Mouse (Mus musculus) liver, adult 2 months (tissue): Measurements from ENCODE around the gene Clpx. TPM values are rescaled to one million over a fixed set of nuclear protein-coding genes. Genes with fewer than 3 reads are reported as not detected.
"Not testable (repeated sequence)": the region's sequence is repeated elsewhere in the genome, so short reads cannot be mapped to it uniquely, and the experiment has no call there.

Experiments used
- DNase-seq: peaks from one replicate; pipeline ENCODE4 v3.0.0-alpha.2; 2011; ENCODE audit warnings: low read depth, low spot score; ENCODE audit errors: extremely low read depth
- H3K27ac ChIP-seq: fragments of 200-500 bp; replicated peaks from 2 replicates; pipeline ENCODE4 v1.5.1; 2012; ENCODE audit warnings: low read depth, mild to moderate bottlenecking, control low read depth, inconsistent platforms, low read length; ENCODE audit not compliant: insufficient read depth
- H3K27me3 ChIP-seq: fragments of 200-500 bp; 2 replicates; pipeline ENCODE4 v1.6.1; 2012; ENCODE audit warnings: mild to moderate bottlenecking, moderate library complexity, low read length, inconsistent platforms; ENCODE audit not compliant: control insufficient read depth, insufficient read depth
- H3K36me3 ChIP-seq: fragments of 200-500 bp; 2 replicates; pipeline ENCODE4 v1.6.1; 2012; ENCODE audit warnings: low read length, inconsistent platforms; ENCODE audit not compliant: control insufficient read depth, insufficient read depth
- H3K4me1 ChIP-seq: fragments of 200-500 bp; 2 replicates; pipeline ENCODE4 v1.6.1; 2011; ENCODE audit warnings: low read length; ENCODE audit not compliant: control insufficient read depth, insufficient read depth
- H3K4me3 ChIP-seq: fragments of 200-500 bp; 2 replicates; pipeline ENCODE4 v1.5.1; 2011; ENCODE audit warnings: low read depth, mild to moderate bottlenecking, control low read depth, low read length, moderate library complexity; ENCODE audit not compliant: insufficient read depth
- H3K79me2 ChIP-seq: fragments of 200-500 bp; 2 replicates; pipeline ENCODE4 v1.6.1; 2012; ENCODE audit warnings: inconsistent platforms, mild to moderate bottlenecking, low read length, moderate library complexity; ENCODE audit not compliant: control insufficient read depth, insufficient read depth
- H3K9ac ChIP-seq: fragments of 200-500 bp; 2 replicates; pipeline ENCODE4 v1.6.1; 2012; ENCODE audit warnings: low read depth, mild to moderate bottlenecking, control low read depth, inconsistent platforms, low read length
- CTCF ChIP-seq: fragments of 200-500 bp; IDR thresholded peaks from 2 replicates; pipeline ENCODE4 v1.5.1; 2011; ENCODE audit warnings: low read depth, low read length, control low read depth
- POLR2A ChIP-seq: fragments of 200-500 bp; IDR thresholded peaks from 2 replicates; pipeline ENCODE4 v1.6.1; 2011; ENCODE audit warnings: low read length, control low read depth; ENCODE audit not compliant: insufficient read depth; ENCODE audit errors: extremely low read depth
- WGBS: fragments of 180-500 bp; shearing (Covaris S2); methylation state at CpG from one replicate; pipeline ENCODE4 v1.1.7; 2018; 5-methylcytosine and 5-hydroxymethylcytosine counted together
- polyA plus RNA-seq: library from polyadenylated mRNA; depleted of rRNA; stranded (reverse); fragments of >200 nt; gene quantifications from 2 replicates; pipeline ENCODE4 v1.2.3, GENCODE M21; 2012
- total RNA-seq: library from RNA; depleted of rRNA; stranded (reverse); fragments of >200 nt; gene quantifications from 2 replicates; pipeline ENCODE4 v1.2.3, GENCODE M21; 2014

Clpx gene
- total and polyA plus RNA-seq, 2 experiments: 39.2 to 56.1 TPM

DNA sequence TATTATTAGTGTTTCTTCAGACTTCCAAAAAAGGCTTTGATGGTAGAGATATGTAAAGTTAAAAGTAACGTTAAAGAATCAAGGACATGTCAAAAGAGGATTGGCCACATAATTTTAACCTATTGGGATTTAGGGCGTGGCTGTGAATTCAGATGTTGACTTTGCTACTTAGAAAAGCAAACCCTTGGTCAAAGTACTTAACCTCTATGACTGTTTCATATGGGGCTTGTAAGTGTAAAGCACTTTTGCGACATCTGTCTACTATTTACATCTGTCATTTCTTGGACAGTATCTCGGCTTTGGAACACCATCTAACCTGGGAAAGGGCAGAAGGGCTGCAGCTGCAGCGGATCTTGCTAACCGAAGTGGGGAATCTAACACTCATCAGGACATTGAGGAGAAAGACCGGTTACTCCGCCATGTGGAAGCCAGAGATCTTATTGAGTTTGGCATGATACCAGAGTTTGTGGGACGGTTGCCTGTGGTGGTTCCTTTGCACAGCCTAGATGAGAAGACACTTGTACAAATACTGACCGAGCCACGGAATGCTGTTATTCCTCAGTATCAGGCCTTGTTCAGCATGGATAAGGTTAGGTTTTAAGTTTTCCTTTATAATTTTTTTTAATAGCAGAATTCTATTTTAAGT lies 28.3 kb downstream of the Clpx start:
- peak; percentile 66 for DNase-seq
- 32% methylated on average over 11 of the region's 11 CpGs for WGBS
- H3K79me2 ChIP-seq: no peaks in the 10 kb centered on the region; the same call in 1 of the 2 replicates
- H3K9ac ChIP-seq: no peak overlapping the region
- no peaks in the 10 kb centered on the region for H3K4me1 ChIP-seq
- peaks cover 71% of the 10 kb centered on the region for H3K36me3 ChIP-seq
- TF ChIP-seq POLR2A (no peak), CTCF (no peak)
- no peak overlapping the region for H3K27ac ChIP-seq
- no peaks in the 10 kb centered on the region for H3K27me3 ChIP-seq
- H3K4me3 ChIP-seq: no peak overlapping the region

DNA sequence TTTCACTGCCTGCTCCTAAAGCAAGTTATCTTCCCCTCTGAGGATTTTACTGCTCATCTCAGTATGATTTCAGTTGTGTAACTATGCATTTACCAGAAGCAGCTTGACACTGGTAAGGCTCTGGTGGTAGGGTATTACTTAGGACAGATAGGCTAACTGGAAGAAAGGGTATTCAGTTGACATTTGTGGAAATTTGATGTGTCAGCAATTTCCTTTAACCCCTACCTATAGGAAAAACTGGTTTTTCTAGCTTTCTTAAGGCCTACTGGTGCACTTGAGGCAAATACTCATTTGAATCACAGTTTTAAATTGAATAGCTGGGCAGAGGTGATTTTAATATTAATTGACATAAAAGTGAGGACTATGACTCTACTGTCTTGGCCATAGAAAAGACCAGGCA lies 31.9 kb downstream of the Clpx start:
- Histone ChIP-seq H3K36me3 (peaks cover 76% of the 10 kb centered on the region), H3K27me3 (no peaks in the 10 kb centered on the region), H3K27ac (no peak overlapping the region), H3K4me3 (no peak overlapping the region), H3K79me2 (no peaks in the 10 kb centered on the region), H3K4me1 (no peaks in the 10 kb centered on the region), H3K9ac (no peak overlapping the region)
- TF ChIP-seq POLR2A (no peak), CTCF (no peak)
- DNase-seq: no peak

DNA sequence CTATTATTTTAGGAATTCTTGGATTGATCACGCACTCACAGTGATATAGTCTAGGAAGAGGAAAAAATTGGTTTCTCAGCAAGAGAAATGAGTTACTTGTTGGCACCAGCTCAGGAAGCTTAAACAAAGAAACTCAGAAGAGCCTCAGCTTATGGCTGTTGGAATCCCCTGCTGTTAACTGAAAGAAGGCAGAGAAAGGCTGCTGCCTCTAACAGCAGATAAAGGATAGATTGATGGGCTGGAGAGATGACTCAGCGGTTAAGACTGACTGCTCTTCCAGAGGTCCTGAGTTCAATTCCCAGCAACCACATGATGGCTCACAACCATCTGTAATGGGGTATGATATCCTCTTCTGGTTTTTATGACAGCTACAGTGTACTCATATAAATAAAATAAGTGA lies 33.3 kb downstream of the Clpx start:
- Histone ChIP-seq H3K4me3 (no peak overlapping the region), H3K36me3 (peaks cover 76% of the 10 kb centered on the region), H3K79me2 (no peaks in the 10 kb centered on the region), H3K27ac (no peak overlapping the region), H3K9ac (no peak overlapping the region), H3K27me3 (no peaks in the 10 kb centered on the region), H3K4me1 (no peaks in the 10 kb centered on the region)
- TF ChIP-seq CTCF: no peak
- 90% methylated on average over 2 of the region's 2 CpGs for WGBS
- DNase-seq: no peak

- H3K79me2 ChIP-seq: no peaks in the 10 kb centered on the region
- 96% methylated on average over 5 of the region's 5 CpGs for WGBS
- TF ChIP-seq POLR2A (no peak), CTCF (no peak)
- H3K27me3 ChIP-seq: no peaks in the 10 kb centered on the region
- no peaks in the 10 kb centered on the region for H3K4me1 ChIP-seq
- no peak for DNase-seq
- H3K9ac ChIP-seq: no peak overlapping the region
- no peak overlapping the region for H3K27ac ChIP-seq
- no peak overlapping the region for H3K4me3 ChIP-seq
- peaks cover 25% of the 10 kb centered on the region for H3K36me3 ChIP-seq
Measured at GRCm38 (mm10) chr9:65333958-65334357, 39.9 kb downstream of the Clpx start.

DNA sequence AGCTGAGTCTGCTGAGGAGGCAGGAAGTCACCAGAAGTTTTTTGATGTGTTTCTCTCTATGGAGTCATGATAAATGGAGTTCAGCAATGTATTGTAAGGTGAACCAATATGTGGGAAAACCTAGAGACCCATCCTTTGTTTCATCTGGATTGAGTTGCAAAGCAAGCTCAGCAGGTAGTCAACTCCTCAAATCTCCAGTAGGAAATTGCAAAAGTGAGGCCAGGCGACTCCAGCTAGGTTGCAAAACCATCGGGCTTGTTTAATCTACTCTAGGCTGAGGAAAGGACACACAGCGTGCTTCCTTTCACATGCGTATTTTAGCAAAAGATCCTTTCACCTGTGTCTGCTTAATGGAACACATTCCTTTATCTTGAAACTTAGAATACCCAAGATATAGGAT lies 45.1 kb downstream of the Clpx start:
- no peak overlapping the region for H3K27ac ChIP-seq
- H3K4me1 ChIP-seq: no peaks in the 10 kb centered on the region
- no peak for DNase-seq
- WGBS: 74% methylated on average over 4 of the region's 4 CpGs
- H3K4me3 ChIP-seq: no peak overlapping the region
- no peaks in the 10 kb centered on the region for H3K79me2 ChIP-seq
- TF ChIP-seq CTCF (no peak), POLR2A (no peak)
- no peaks in the 10 kb centered on the region for H3K36me3 ChIP-seq
- no peak overlapping the region for H3K9ac ChIP-seq
- no peaks in the 10 kb centered on the region for H3K27me3 ChIP-seq

GRCm38 (mm10) chr9:65340414-65340813 lies 46.4 kb downstream of the Clpx start:
- H3K4me1 ChIP-seq: no peaks in the 10 kb centered on the region
- H3K27me3 ChIP-seq: no peaks in the 10 kb centered on the region
- H3K4me3 ChIP-seq: no peak overlapping the region
- TF ChIP-seq POLR2A (no peak), CTCF (no peak)
- WGBS: 87% methylated on average over 2 of the region's 2 CpGs
- no peaks in the 10 kb centered on the region for H3K79me2 ChIP-seq
- no peak for DNase-seq
- H3K9ac ChIP-seq: no peak overlapping the region
- H3K36me3 ChIP-seq: no peaks in the 10 kb centered on the region
- no peak overlapping the region for H3K27ac ChIP-seq

- H3K27ac ChIP-seq: peak overlapping the region; percentile 39
- WGBS: 71% methylated on average over 11 of the region's 11 CpGs
- peak overlapping the region; percentile 42; the same call in 1 of the 2 replicates for H3K9ac ChIP-seq
- H3K79me2 ChIP-seq: peaks cover 24% of the 10 kb centered on the region; the same call in 1 of the 2 replicates
- not testable (repeated sequence) for H3K36me3 ChIP-seq, H3K27me3 ChIP-seq, DNase-seq, H3K4me1 ChIP-seq
- peak overlapping the region; percentile 48; the same call in 1 of the 2 replicates for H3K4me3 ChIP-seq
Measured at GRCm38 (mm10) chr9:65345439-65345838, 51.4 kb downstream of the Clpx start.
